Mouse (Mus musculus): ENCODE measurements at regions not wholly inside any gene's neighbourhood (a gene's known extent, or its start where the extent isn't known, plus 50 kb on each side); places are given as distances from the start of the nearest gene placed in this dataset.

DNA sequence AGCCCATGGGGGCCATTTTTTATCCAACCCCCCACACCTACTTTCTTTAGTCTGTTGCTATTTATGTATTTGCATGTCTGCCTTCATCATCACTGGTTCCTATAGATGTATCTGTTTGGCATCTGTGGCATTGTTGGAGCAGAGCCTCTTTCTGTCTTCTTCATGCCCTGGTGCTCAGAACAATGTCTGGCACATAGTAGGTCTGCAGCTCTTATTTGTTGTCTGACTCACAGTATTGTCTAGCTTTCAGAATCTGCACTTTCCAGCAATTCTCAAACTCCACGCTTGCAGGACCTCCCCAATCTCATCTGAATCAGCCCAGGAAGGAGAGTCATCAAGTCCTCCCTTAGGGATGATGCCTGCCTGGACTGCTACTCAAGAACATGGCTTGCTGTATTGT, 82.9 kb upstream of the Aldh1b1 start:
- TF ChIP-seq CTCF (IDR thresholded peaks at IDR 0.05; ENCODE audit: low read depth) (no peak), EP300 (IDR thresholded peaks at IDR 0.05; ENCODE audit: low read depth) (no peak)

All from liver, embryonic 14.5 days (tissue).